Mouse (Mus musculus): Measurements from ENCODE around the gene Fzd4.

Fzd4 gene

GRCm38 (mm10) chr7:89445137-89445536, 41.0 kb downstream of the Fzd4 start:
- ChIA-PET CTCF (no interaction called here), POLR2A (no interaction called here)

- ChIA-PET CTCF (interaction anchor here in 1 of 4 experiments (0.7 kb wide), 1 partner anchor 460 kb away, joined by 3 read pairs; no protein-coding TSS in a partner anchor), POLR2A (no interaction called here)
Measured at GRCm38 (mm10) chr7:89450312-89450711, 46.2 kb downstream of the Fzd4 start.

DNA sequence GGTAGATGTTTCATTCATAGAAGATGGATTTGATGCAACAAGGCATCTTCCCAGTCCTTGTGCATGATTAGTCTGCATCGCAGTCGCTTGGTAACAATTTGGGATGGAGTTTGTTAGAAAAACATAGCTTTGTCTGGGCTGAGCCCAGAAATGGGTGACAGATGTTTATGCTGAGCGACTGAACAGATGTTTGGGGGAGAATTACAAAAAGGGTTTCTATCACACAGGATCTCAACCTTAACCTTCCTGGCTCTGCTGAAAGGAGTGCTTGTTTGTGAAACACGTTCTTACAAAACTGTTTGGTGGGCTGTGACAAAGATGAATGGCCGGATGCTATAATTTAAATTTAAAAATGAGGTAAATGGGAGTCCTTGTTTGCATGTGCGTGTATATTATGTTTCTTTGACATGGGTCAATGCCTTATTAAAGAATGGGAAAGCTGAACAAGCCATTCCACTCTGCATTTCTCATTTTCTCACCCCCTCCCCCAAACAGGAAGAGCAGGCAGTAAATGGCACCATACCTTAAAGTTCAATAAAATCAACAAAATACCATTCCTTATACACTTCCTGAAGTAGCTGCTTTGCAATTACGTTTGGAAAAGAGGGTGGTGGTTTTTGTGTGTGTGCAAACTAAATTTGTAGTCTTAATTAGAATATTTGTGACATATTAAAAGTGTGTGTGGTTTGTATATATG, 52.4 kb downstream of the Fzd4 start:
- ChIA-PET CTCF (no interaction called here), POLR2A (no interaction called here)

GRCm38 (mm10) chr7:89459691-89460090, 55.5 kb downstream of the Fzd4 start:
- ChIA-PET POLR2A (no interaction called here), CTCF (no interaction called here)

DNA sequence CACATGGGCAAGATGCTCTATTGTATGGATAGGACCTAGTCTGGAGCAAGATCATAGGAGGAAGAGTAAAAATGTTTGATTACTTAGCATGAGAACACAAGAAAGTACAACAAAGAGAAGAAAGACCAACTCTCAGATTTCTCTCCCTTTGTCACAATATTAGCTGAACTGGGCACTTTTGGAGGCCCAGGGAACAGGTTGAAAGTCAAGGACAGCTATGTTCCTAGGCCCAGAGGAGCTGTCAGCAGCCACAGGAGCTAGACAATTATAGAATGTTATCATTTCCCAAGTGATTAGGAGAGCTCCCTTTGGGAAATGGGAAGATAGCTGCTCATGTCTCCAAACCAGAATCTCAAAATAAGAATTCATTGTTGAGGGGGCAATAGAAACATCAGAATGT, 56.8 kb downstream of the Fzd4 start:
- POLR2A ChIA-PET, result interaction anchor here in 1 of 4 experiments (0.6 kb wide), 1 partner anchor 9 kb away, joined by 3 read pairs; no protein-coding TSS in a partner anchor
- CTCF ChIA-PET, result interaction anchor here in 2 of 4 experiments (0.6 to 0.7 kb wide), 2 partner anchors 369 to 375 kb away, joined by 4 read pairs; no protein-coding TSS in a partner anchor

- ChIA-PET POLR2A (interaction anchor here in 1 of 4 experiments (0.5 kb wide), 1 partner anchor 579 kb away, joined by 4 read pairs; no protein-coding TSS in a partner anchor), CTCF (interaction anchor here in 1 of 4 experiments (0.7 kb wide), 1 partner anchor 368 kb away, joined by 4 read pairs; no protein-coding TSS in a partner anchor)
Measured at GRCm38 (mm10) chr7:89461351-89461750, 57.2 kb downstream of the Fzd4 start.

Measured in embryonic stem cell, embryonic (primary cell).